Mouse (Mus musculus) kidney, adult 2 months (tissue): Measurements from ENCODE around the gene Bhlhb9.

ENCODE experiments used
- CTCF ChIP-seq: fragments of 200-500 bp; conservative IDR thresholded peaks from 2 replicates; pipeline ENCODE4 v1.5.1; 2011; ENCODE audit warnings: low read depth, mild to moderate bottlenecking, control low read depth, low read length, moderate library complexity, mixed read lengths; ENCODE audit not compliant: insufficient read depth, insufficient read length
- POLR2A ChIP-seq: fragments of 200-500 bp; IDR thresholded peaks from one replicate; pipeline ENCODE4 v1.6.1; 2011; ENCODE audit warnings: low read depth, low read length, control low read depth

DNA sequence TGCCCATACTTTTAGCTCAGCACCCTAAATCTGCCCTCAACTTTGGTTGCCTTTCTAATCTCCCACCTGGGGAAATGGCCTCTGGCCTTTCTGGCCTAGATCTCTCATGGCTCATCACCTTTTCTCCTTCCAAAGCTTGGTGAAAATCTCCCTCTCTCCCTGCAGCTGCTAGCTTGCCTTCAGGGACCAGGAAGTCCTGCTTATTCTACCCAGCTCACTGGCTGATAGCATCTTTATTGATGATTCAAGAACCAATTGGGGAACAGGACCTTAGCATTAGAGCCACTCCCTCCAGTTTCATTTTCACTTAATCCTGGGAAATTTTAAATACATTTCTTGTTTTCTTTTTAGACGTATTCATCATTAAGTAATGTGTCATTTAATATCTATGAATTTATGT lies 79.3 kb downstream of the Bhlhb9 start:
- TF ChIP-seq POLR2A (no peak), CTCF (no peak)
